ENCODE assay signal across 8 mouse cellular contexts in the genomic region with DNA sequence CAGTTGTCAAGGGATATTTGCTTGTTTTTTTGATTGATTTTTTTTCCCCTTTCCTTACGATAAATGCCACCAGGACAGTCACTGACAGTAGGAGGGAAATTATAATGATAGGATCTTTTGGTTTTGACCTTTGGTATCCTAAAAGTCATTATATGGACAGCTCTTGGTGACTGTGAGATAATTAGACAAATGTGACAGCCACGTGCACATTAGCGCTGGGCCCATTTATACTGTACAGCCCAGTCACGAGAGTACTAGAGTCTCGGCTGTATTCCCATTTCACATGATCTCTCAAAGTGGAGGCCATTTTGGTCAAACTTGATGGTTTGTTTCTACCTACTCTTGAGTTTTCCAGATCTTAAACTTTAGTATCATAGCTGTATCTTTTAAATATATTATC. TPM values are rescaled to one million over a fixed set of nuclear protein-coding genes. Genes with fewer than 3 reads are reported as not detected.
DNase-seq lines count a peak whose midpoint lies in the region; ATAC-seq lines count a peak whose summit lies in the region.

No protein-coding gene starts in this region.

- H3K4me3 ChIP-seq in liver, embryonic 11.5 days (ENCODE audit: low read depth, low read length) = peak overlapping the region; percentile 84
- H3K4me3 ChIP-seq in embryonic facial prominence, embryonic 14.5 days (ENCODE audit: low read depth, low read length) = peak overlapping the region; percentile 80
- H3K4me3 ChIP-seq in intestine, embryonic 16.5 days (ENCODE audit: low read length) = peak overlapping the region; percentile 87

- 53% methylated on average over 5 of the region's 5 CpGs for WGBS in liver, embryonic 11.5 days
- WGBS in embryonic facial prominence, embryonic 14.5 days = 57% methylated on average over 5 of the region's 5 CpGs
- 59% methylated on average over 5 of the region's 5 CpGs for WGBS in intestine, embryonic 16.5 days

- H3K4me2 ChIP-seq in liver, embryonic 11.5 days = peak overlapping the region; percentile 68
- H3K4me2 ChIP-seq in embryonic facial prominence, embryonic 14.5 days (ENCODE audit: low read depth, low read length) = peak overlapping the region; percentile 91
- H3K4me2 ChIP-seq in intestine, embryonic 16.5 days (ENCODE audit: low read depth, low read length) = peak overlapping the region; percentile 81

- no peak for DNase-seq in liver, embryonic 11.5 days (ENCODE audit: low spot score)
- DNase-seq in liver = no peak
- no peak for DNase-seq in embryonic facial prominence, embryonic 14.5 days (ENCODE audit: low spot score)
- DNase-seq in naive thymus-derived CD4-positive, alpha-beta T cell, adult 2 months (ENCODE audit: low read depth) = peak; percentile 16
- DNase-seq in cerebellum, adult 9-10 months = no peak
- DNase-seq in gastrocnemius, postnatal 36 days = no peak
- no peak for DNase-seq in right cerebral cortex, postnatal 4 days

- no peaks in the 10 kb centered on the region for H3K9me3 ChIP-seq in liver, embryonic 11.5 days (ENCODE audit: control insufficient read depth, low read length)
- H3K9me3 ChIP-seq in embryonic facial prominence, embryonic 14.5 days (ENCODE audit: control insufficient read depth, low read length) = no peaks in the 10 kb centered on the region
- no peaks in the 10 kb centered on the region for H3K9me3 ChIP-seq in intestine, embryonic 16.5 days (ENCODE audit: control insufficient read depth, low read length)

- H3K27ac ChIP-seq in liver, embryonic 11.5 days (ENCODE audit: low read depth, low read length) = peak overlapping the region; percentile 96; the same call in 1 of the 2 replicates
- H3K27ac ChIP-seq in embryonic facial prominence, embryonic 14.5 days (replicated peaks; ENCODE audit: low read depth, low read length) = no peak overlapping the region
- H3K27ac ChIP-seq in intestine, embryonic 16.5 days (ENCODE audit: low read length) = peak overlapping the region; percentile 91; the same call in 1 of the 2 replicates

- no peak for ATAC-seq in liver, embryonic 11.5 days (replicated peaks; ENCODE audit: low FRiP score)
- no peak for ATAC-seq in embryonic facial prominence, embryonic 14.5 days (ENCODE audit: low read depth)
- ATAC-seq in intestine, embryonic 16.5 days = no peak

- intact Hi-C loops in gastrocnemius, postnatal 36 days (cut with DNase I) = no loop called here

- peaks cover 11% of the 10 kb centered on the region for H3K4me1 ChIP-seq in liver, embryonic 11.5 days (replicated peaks; ENCODE audit: control insufficient read depth, insufficient read depth, low read length)
- peaks cover 29% of the 10 kb centered on the region for H3K4me1 ChIP-seq in embryonic facial prominence, embryonic 14.5 days (ENCODE audit: control insufficient read depth, insufficient read depth, low read length)
- H3K4me1 ChIP-seq in intestine, embryonic 16.5 days (ENCODE audit: control insufficient read depth, insufficient read depth, low read length) = peaks cover 5% of the 10 kb centered on the region

- H3K27me3 ChIP-seq in liver, embryonic 11.5 days (replicated peaks; ENCODE audit: control insufficient read depth, insufficient read depth, low read length) = no peaks in the 10 kb centered on the region
- H3K27me3 ChIP-seq in embryonic facial prominence, embryonic 14.5 days (replicated peaks; ENCODE audit: control insufficient read depth, insufficient read depth, low read length) = no peaks in the 10 kb centered on the region
- no peaks in the 10 kb centered on the region for H3K27me3 ChIP-seq in intestine, embryonic 16.5 days (replicated peaks; ENCODE audit: control insufficient read depth, insufficient read depth, low read length)

- H3K9ac ChIP-seq in liver, embryonic 11.5 days (ENCODE audit: low read depth, low read length) = peak overlapping the region; percentile 97
- H3K9ac ChIP-seq in embryonic facial prominence, embryonic 14.5 days (ENCODE audit: low read depth, low read length) = peak overlapping the region; percentile 98; the same call in 1 of the 2 replicates
- peak overlapping the region; percentile 97; the same call in 1 of the 2 replicates for H3K9ac ChIP-seq in intestine, embryonic 16.5 days (ENCODE audit: low read depth, low read length)

- H3K36me3 ChIP-seq in liver, embryonic 11.5 days (ENCODE audit: control insufficient read depth, insufficient read depth, low read length) = no peaks in the 10 kb centered on the region; the same call in 1 of the 2 replicates
- H3K36me3 ChIP-seq in embryonic facial prominence, embryonic 14.5 days (ENCODE audit: control insufficient read depth, insufficient read depth, low read length) = no peaks in the 10 kb centered on the region
- no peaks in the 10 kb centered on the region for H3K36me3 ChIP-seq in intestine, embryonic 16.5 days (ENCODE audit: control insufficient read depth, insufficient read depth, low read length)

RNA-seq across cellular contexts. Expression of a gene that starts 1.4 kb away (rescaled TPM):
- polyA plus RNA-seq in liver, embryonic 11.5 days (2014; fragmentation: Nextera tagmentation; extraction: Ambion mirVana) = 29.4 and 29.8 TPM in 2 replicates
- polyA plus RNA-seq in embryonic facial prominence, embryonic 14.5 days (2014; fragmentation: Nextera tagmentation; extraction: Ambion mirVana) = 39.4 and 42.7 TPM in 2 replicates
- 16.7 and 16.8 TPM in 2 replicates for polyA plus RNA-seq in intestine, embryonic 16.5 days (2015; fragmentation: Nextera tagmentation; extraction: Ambion mirVana)
- total RNA-seq in gastrocnemius, postnatal 36 days (2021) = 10 to 100 TPM; 17.1 to 17.3 TPM
